Mouse (Mus musculus): ENCODE measurements at regions not wholly inside any gene's neighbourhood (a gene's known extent, or its start where the extent isn't known, plus 50 kb on each side); places are given as distances from the start of the nearest gene placed in this dataset.

- intact Hi-C loops (cut with DNase I): no loop called here
- DNase-seq: peak; percentile 30 to 43
Observed at GRCm38 (mm10) chr9:46480080-46480690, 160.4 kb upstream of the 4931429L15Rik start.

- intact Hi-C loops (cut with DNase I): no loop called here
- no peak for DNase-seq
Observed at GRCm38 (mm10) chr9:46478611-46479010, 158.8 kb upstream of the 4931429L15Rik start.

GRCm38 (mm10) chr9:46476516-46476915 is 156.7 kb upstream of the 4931429L15Rik start:
- intact Hi-C loops (cut with DNase I): no loop called here
- DNase-seq: no peak

- no peak for DNase-seq
- intact Hi-C loops (cut with DNase I): no loop called here
Observed at GRCm38 (mm10) chr9:46473681-46474080, 153.9 kb upstream of the 4931429L15Rik start.

GRCm38 (mm10) chr9:46469521-46469920 is 149.7 kb upstream of the 4931429L15Rik start:
- no peak for DNase-seq
- intact Hi-C loops (cut with DNase I): no loop called here

- intact Hi-C loops (cut with DNase I): no loop called here
- no peak for DNase-seq
Observed at GRCm38 (mm10) chr9:46468306-46468705, 148.5 kb upstream of the 4931429L15Rik start.

GRCm38 (mm10) chr9:46467671-46468070 is 147.9 kb upstream of the 4931429L15Rik start:
- DNase-seq: no peak
- intact Hi-C loops (cut with DNase I): no loop called here

GRCm38 (mm10) chr9:46462681-46463080 is 142.9 kb upstream of the 4931429L15Rik start:
- no peak for DNase-seq
- intact Hi-C loops (cut with DNase I): no loop called here

GRCm38 (mm10) chr9:46457945-46458344 is 138.2 kb upstream of the 4931429L15Rik start:
- intact Hi-C loops (cut with DNase I): no loop called here
- no peak for DNase-seq

GRCm38 (mm10) chr9:46454807-46455610 is 135.2 kb upstream of the 4931429L15Rik start:
- no peak for DNase-seq
- intact Hi-C loops (cut with DNase I): no loop called here

GRCm38 (mm10) chr9:46443191-46444095 is 123.7 kb upstream of the 4931429L15Rik start:
- intact Hi-C loops (cut with DNase I): no loop called here
- peak; percentile 0 to 2 for DNase-seq

- intact Hi-C loops (cut with DNase I): no loop called here
- DNase-seq: peak in 1 of 2 experiments; percentile 3
Observed at GRCm38 (mm10) chr9:46442739-46443181, 123.0 kb upstream of the 4931429L15Rik start.

- intact Hi-C loops (cut with DNase I): no loop called here
- DNase-seq: no peak
Observed at GRCm38 (mm10) chr9:46440226-46440625, 120.4 kb upstream of the 4931429L15Rik start.

- intact Hi-C loops (cut with DNase I): no loop called here
- DNase-seq: no peak
Observed at GRCm38 (mm10) chr9:46434700-46435099, 114.9 kb upstream of the 4931429L15Rik start.

GRCm38 (mm10) chr9:46433716-46434115 is 113.9 kb upstream of the 4931429L15Rik start:
- intact Hi-C loops (cut with DNase I): no loop called here
- no peak for DNase-seq

GRCm38 (mm10) chr9:46431053-46431452 is 111.3 kb upstream of the 4931429L15Rik start:
- DNase-seq: no peak
- intact Hi-C loops (cut with DNase I): no loop called here

GRCm38 (mm10) chr9:46423184-46423967 is 103.6 kb upstream of the 4931429L15Rik start:
- intact Hi-C loops (cut with DNase I): no loop called here
- no peak for DNase-seq

- intact Hi-C loops (cut with DNase I): no loop called here
Observed at GRCm38 (mm10) chr9:46421688-46422274, 102.0 kb upstream of the 4931429L15Rik start.

GRCm38 (mm10) chr9:46411686-46412085 is 91.9 kb upstream of the 4931429L15Rik start:
- no peak for DNase-seq
- intact Hi-C loops (cut with DNase I): no loop called here

More at GRCm38 (mm10) chr9:46421688-46422274, 102.0 kb upstream of the 4931429L15Rik start:
- DNase-seq: no peak

- no peak for DNase-seq
- intact Hi-C loops (cut with DNase I): no loop called here
Observed at GRCm38 (mm10) chr9:46408776-46409175, 89.0 kb upstream of the 4931429L15Rik start.
